Mouse (Mus musculus): ENCODE data around the gene Rfng. TPM values are rescaled to one million over a fixed set of nuclear protein-coding genes. Genes with fewer than 3 reads are reported as not detected.
"Not testable (repeated sequence)": the region's sequence is repeated elsewhere in the genome, so short reads cannot be mapped to it uniquely, and the experiment has no call there.

Rfng gene
- polyA plus RNA-seq (2015; fragmentation: Nextera tagmentation; extraction: Ambion mirVana) = 95.2 and 119 TPM in 2 replicates

GRCm38 (mm10) chr11:120784064-120784791 lies at the start of gene Rfng, which contains the start of gene Gps1:
TSS of gene Rfng (minus strand) at chr11:120784207.
TSS of gene Gps1 (plus strand) at chr11:120784272.
- H3K4me1 ChIP-seq (replicated peaks; ENCODE audit: control insufficient read depth, insufficient read depth, low read length) = peaks cover 18% of the 10 kb centered on the region
- peak within 1 kb of the TSS; percentile 94 for H3K4me2 ChIP-seq (ENCODE audit: low read length)
- no peaks in the 10 kb centered on the region for H3K27me3 ChIP-seq (replicated peaks; ENCODE audit: control insufficient read depth, insufficient read depth, low read length)
- peak; percentile 91 for ATAC-seq
- WGBS = under 1% methylated on average over 95 of the region's 107 CpGs
- no peaks in the 10 kb centered on the region for H3K9me3 ChIP-seq (ENCODE audit: control insufficient read depth, low read length)
- peaks cover 14% of the 10 kb centered on the region; the same call in 1 of the 2 replicates for H3K36me3 ChIP-seq (ENCODE audit: control insufficient read depth, insufficient read depth)
- peak within 1 kb of the TSS; percentile 60 for H3K27ac ChIP-seq (ENCODE audit: low read length)
- peak within 1 kb of the TSS; percentile 71 for H3K4me3 ChIP-seq (replicated peaks; ENCODE audit: low read length)
- peak within 1 kb of the TSS; percentile 87 for H3K9ac ChIP-seq (replicated peaks; ENCODE audit: low read depth, low read length)

GRCm38 (mm10) chr11:120832962-120833361 lies 49.0 kb upstream of the Rfng start:
- not testable (repeated sequence) for H3K4me3 ChIP-seq (replicated peaks; ENCODE audit: low read length); ATAC-seq; H3K4me2 ChIP-seq (ENCODE audit: low read length); H3K9me3 ChIP-seq (ENCODE audit: control insufficient read depth, low read length); H3K27me3 ChIP-seq (replicated peaks; ENCODE audit: control insufficient read depth, insufficient read depth, low read length); H3K9ac ChIP-seq (replicated peaks; ENCODE audit: low read depth, low read length); H3K4me1 ChIP-seq (replicated peaks; ENCODE audit: control insufficient read depth, insufficient read depth, low read length); H3K36me3 ChIP-seq (ENCODE audit: control insufficient read depth, insufficient read depth)
- 86% methylated on average over 5 of the region's 5 CpGs for WGBS
- H3K27ac ChIP-seq (ENCODE audit: low read length) = 0 out of 2 replicates have a peak overlapping the region, but pooled peaks have one; percentile 46

GRCm38 (mm10) chr11:120831659-120832440 lies 47.8 kb upstream of the Rfng start:
- H3K4me2 ChIP-seq (ENCODE audit: low read length) = no peak overlapping the region
- H3K27ac ChIP-seq (ENCODE audit: low read length) = no peak overlapping the region
- H3K36me3 ChIP-seq (ENCODE audit: control insufficient read depth, insufficient read depth) = no peaks in the 10 kb centered on the region
- no peak for ATAC-seq
- H3K9ac ChIP-seq (replicated peaks; ENCODE audit: low read depth, low read length) = no peak overlapping the region
- H3K4me1 ChIP-seq (replicated peaks; ENCODE audit: control insufficient read depth, insufficient read depth, low read length) = peaks cover 3% of the 10 kb centered on the region; the same call in 1 of the 2 replicates
- H3K27me3 ChIP-seq (replicated peaks; ENCODE audit: control insufficient read depth, insufficient read depth, low read length) = no peaks in the 10 kb centered on the region
- no peaks in the 10 kb centered on the region for H3K9me3 ChIP-seq (ENCODE audit: control insufficient read depth, low read length)
- no peak overlapping the region for H3K4me3 ChIP-seq (replicated peaks; ENCODE audit: low read length)
- WGBS = 53% methylated on average over 3 of the region's 3 CpGs

- no peak overlapping the region for H3K9ac ChIP-seq (replicated peaks; ENCODE audit: low read depth, low read length)
- no peaks in the 10 kb centered on the region for H3K27me3 ChIP-seq (replicated peaks; ENCODE audit: control insufficient read depth, insufficient read depth, low read length)
- H3K4me1 ChIP-seq (replicated peaks; ENCODE audit: control insufficient read depth, insufficient read depth, low read length) = peaks cover 3% of the 10 kb centered on the region
- no peak overlapping the region for H3K4me3 ChIP-seq (replicated peaks; ENCODE audit: low read length)
- no peak overlapping the region for H3K4me2 ChIP-seq (ENCODE audit: low read length)
- H3K27ac ChIP-seq (ENCODE audit: low read length) = no peak overlapping the region
- H3K36me3 ChIP-seq (ENCODE audit: control insufficient read depth, insufficient read depth) = no peaks in the 10 kb centered on the region
- no peak for ATAC-seq
- no peaks in the 10 kb centered on the region for H3K9me3 ChIP-seq (ENCODE audit: control insufficient read depth, low read length)
- WGBS = 86% methylated on average over 12 of the region's 12 CpGs
Observed at GRCm38 (mm10) chr11:120830686-120831085, 46.7 kb upstream of the Rfng start.

GRCm38 (mm10) chr11:120829757-120830532 lies 45.9 kb upstream of the Rfng start:
- no peaks in the 10 kb centered on the region for H3K36me3 ChIP-seq (ENCODE audit: control insufficient read depth, insufficient read depth)
- 88% methylated on average over 10 of the region's 10 CpGs for WGBS
- H3K4me3 ChIP-seq (replicated peaks; ENCODE audit: low read length) = no peak overlapping the region
- ATAC-seq = no peak
- no peak overlapping the region for H3K27ac ChIP-seq (ENCODE audit: low read length)
- H3K4me2 ChIP-seq (ENCODE audit: low read length) = no peak overlapping the region
- H3K4me1 ChIP-seq (replicated peaks; ENCODE audit: control insufficient read depth, insufficient read depth, low read length) = peaks cover 10% of the 10 kb centered on the region
- no peak overlapping the region for H3K9ac ChIP-seq (replicated peaks; ENCODE audit: low read depth, low read length)
- H3K9me3 ChIP-seq (ENCODE audit: control insufficient read depth, low read length) = no peaks in the 10 kb centered on the region
- no peaks in the 10 kb centered on the region for H3K27me3 ChIP-seq (replicated peaks; ENCODE audit: control insufficient read depth, insufficient read depth, low read length)

GRCm38 (mm10) chr11:120828416-120828815 lies 44.4 kb upstream of the Rfng start:
- no peak overlapping the region for H3K9ac ChIP-seq (replicated peaks; ENCODE audit: low read depth, low read length)
- no peak overlapping the region for H3K4me2 ChIP-seq (ENCODE audit: low read length)
- no peak overlapping the region for H3K27ac ChIP-seq (ENCODE audit: low read length)
- no peak overlapping the region for H3K4me3 ChIP-seq (replicated peaks; ENCODE audit: low read length)
- peaks cover 9% of the 10 kb centered on the region for H3K4me1 ChIP-seq (replicated peaks; ENCODE audit: control insufficient read depth, insufficient read depth, low read length)
- H3K36me3 ChIP-seq (ENCODE audit: control insufficient read depth, insufficient read depth) = no peaks in the 10 kb centered on the region
- H3K9me3 ChIP-seq (ENCODE audit: control insufficient read depth, low read length) = no peaks in the 10 kb centered on the region
- 79% methylated on average over 4 of the region's 4 CpGs for WGBS
- no peak for ATAC-seq
- no peaks in the 10 kb centered on the region for H3K27me3 ChIP-seq (replicated peaks; ENCODE audit: control insufficient read depth, insufficient read depth, low read length)

GRCm38 (mm10) chr11:120826016-120826953 lies 42.3 kb upstream of the Rfng start:
- peaks cover 26% of the 10 kb centered on the region for H3K4me1 ChIP-seq (replicated peaks; ENCODE audit: control insufficient read depth, insufficient read depth, low read length)
- ATAC-seq = no peak
- no peaks in the 10 kb centered on the region for H3K36me3 ChIP-seq (ENCODE audit: control insufficient read depth, insufficient read depth)
- no peaks in the 10 kb centered on the region for H3K27me3 ChIP-seq (replicated peaks; ENCODE audit: control insufficient read depth, insufficient read depth, low read length)
- H3K9me3 ChIP-seq (ENCODE audit: control insufficient read depth, low read length) = no peaks in the 10 kb centered on the region
- no peak overlapping the region for H3K4me2 ChIP-seq (ENCODE audit: low read length)
- H3K27ac ChIP-seq (ENCODE audit: low read length) = no peak overlapping the region; the same call in 1 of the 2 replicates
- WGBS = 86% methylated on average over 8 of the region's 8 CpGs
- no peak overlapping the region for H3K9ac ChIP-seq (replicated peaks; ENCODE audit: low read depth, low read length)
- H3K4me3 ChIP-seq (replicated peaks; ENCODE audit: low read length) = no peak overlapping the region

GRCm38 (mm10) chr11:120825289-120825863 lies 41.4 kb upstream of the Rfng start:
- 44% methylated on average over 4 of the region's 4 CpGs for WGBS
- no peaks in the 10 kb centered on the region for H3K27me3 ChIP-seq (replicated peaks; ENCODE audit: control insufficient read depth, insufficient read depth, low read length)
- H3K4me3 ChIP-seq (replicated peaks; ENCODE audit: low read length) = peak overlapping the region; percentile 50
- H3K9ac ChIP-seq (replicated peaks; ENCODE audit: low read depth, low read length) = peak overlapping the region; percentile 67
- peak overlapping the region; percentile 68 for H3K4me2 ChIP-seq (ENCODE audit: low read length)
- H3K4me1 ChIP-seq (replicated peaks; ENCODE audit: control insufficient read depth, insufficient read depth, low read length) = peaks cover 35% of the 10 kb centered on the region
- peak overlapping the region; percentile 99 for H3K27ac ChIP-seq (ENCODE audit: low read length)
- H3K9me3 ChIP-seq (ENCODE audit: control insufficient read depth, low read length) = no peaks in the 10 kb centered on the region
- no peaks in the 10 kb centered on the region; the same call in 1 of the 2 replicates for H3K36me3 ChIP-seq (ENCODE audit: control insufficient read depth, insufficient read depth)
- ATAC-seq = no peak

Data from forebrain, embryonic 16.5 days (tissue).